Mouse (Mus musculus) lung, postnatal 0 days (tissue): ENCODE measurements around the gene Phgr1. TPM values are rescaled to one million over a fixed set of nuclear protein-coding genes. Genes with fewer than 3 reads are reported as not detected.
A peak's percentile ranks its signal among the peaks of the same experiment; 100 is the strongest.

ENCODE experiments used
- ATAC-seq: fragments of 200-750 bp; cut with Nextera tagmentation; 2 replicates; pipeline ENCODE4 v1.8.0; 2017; ENCODE audit warnings: moderate library complexity
- DNase-seq: peaks from one replicate; pipeline ENCODE4 v3.0.0-alpha.2; 2016; ENCODE audit warnings: low spot score
- H3K27ac ChIP-seq: fragments of 300-500 bp; sonication (generic); 2 replicates; pipeline ENCODE4 v1.5.1; 2014; ENCODE audit warnings: antibody characterized with exemption, mild to moderate bottlenecking, low read length, mixed read lengths
- H3K27me3 ChIP-seq: fragments of 300-500 bp; sonication (generic); replicated peaks from 2 replicates; pipeline ENCODE4 v1.6.1; 2014; ENCODE audit warnings: low read length, mixed read lengths; ENCODE audit not compliant: insufficient read depth
- H3K36me3 ChIP-seq: fragments of 300-500 bp; sonication (generic); 2 replicates; pipeline ENCODE4 v1.6.1; 2014; ENCODE audit warnings: low read length, mixed read lengths; ENCODE audit not compliant: insufficient read depth
- H3K4me1 ChIP-seq: fragments of 300-500 bp; sonication (generic); 2 replicates; pipeline ENCODE4 v1.6.1; 2014; ENCODE audit warnings: antibody characterized with exemption, low read depth, low read length, mixed read lengths; ENCODE audit not compliant: insufficient read depth
- H3K4me2 ChIP-seq: fragments of 300-500 bp; sonication (generic); replicated peaks from 2 replicates; pipeline ENCODE4 v1.6.1; 2014; ENCODE audit warnings: low read depth, mild to moderate bottlenecking, low read length, moderate library complexity, mixed read lengths
- H3K4me3 ChIP-seq: fragments of 300-500 bp; sonication (generic); 2 replicates; pipeline ENCODE4 v1.5.1; 2014; ENCODE audit warnings: low read depth, low read length
- H3K9ac ChIP-seq: fragments of 300-500 bp; sonication (generic); replicated peaks from 2 replicates; pipeline ENCODE4 v1.6.1; 2014; ENCODE audit warnings: low read depth, mild to moderate bottlenecking
- H3K9me3 ChIP-seq: fragments of 300-500 bp; sonication (generic); 2 replicates; pipeline ENCODE4 v1.6.1; 2016; ENCODE audit warnings: low read length, mixed read lengths
- CTCF ChIP-seq: IDR thresholded peaks from 2 replicates; pipeline ENCODE4 v1.5.1; 2016; ENCODE audit warnings: antibody characterized with exemption, mild to moderate bottlenecking
- EP300 ChIP-seq: IDR thresholded peaks from 2 replicates; pipeline ENCODE4 v1.6.1; 2016; ENCODE audit warnings: antibody characterized with exemption, mild to moderate bottlenecking, control low read depth
- WGBS: fragments of 180-500 bp; shearing (Covaris S2); extraction: QIAGEN DNeasy Blood & Tissue Kit; methylation state at CpG from one replicate; pipeline ENCODE4 v1.1.7; 2014; 5-methylcytosine and 5-hydroxymethylcytosine counted together
- polyA plus RNA-seq: library from polyadenylated mRNA; unstranded; fragments of >200 nt; fragmentation: Nextera tagmentation; extraction: Ambion mirVana; gene quantifications from 2 replicates; pipeline ENCODE4 v1.2.1, GENCODE M21; 2015

The Phgr1 gene
- polyA plus RNA-seq, 1 experiment from 2014 or later: 13.6 TPM

GRCm38 (mm10) chr2:118790551-118791525 lies 18.3 kb downstream of the Phgr1 start:
- Histone ChIP-seq H3K9me3 (no peaks in the 10 kb centered on the region), H3K9ac (no peak overlapping the region), H3K4me2 (peak overlapping the region; percentile 45), H3K4me1 (peaks cover 8% of the 10 kb centered on the region; the same call in 1 of the 2 replicates), H3K27ac (no peak overlapping the region), H3K27me3 (no peaks in the 10 kb centered on the region), H3K36me3 (no peaks in the 10 kb centered on the region), H3K4me3 (peak overlapping the region; percentile 8; the same call in 1 of the 2 replicates)
- ATAC-seq (peak; percentile 88), DNase-seq (peak; percentile 89)
- WGBS: 17% methylated on average over 44 of the region's 44 CpGs
- TF ChIP-seq CTCF: peak; percentile 90
- no peak for TF ChIP-seq EP300

DNA sequence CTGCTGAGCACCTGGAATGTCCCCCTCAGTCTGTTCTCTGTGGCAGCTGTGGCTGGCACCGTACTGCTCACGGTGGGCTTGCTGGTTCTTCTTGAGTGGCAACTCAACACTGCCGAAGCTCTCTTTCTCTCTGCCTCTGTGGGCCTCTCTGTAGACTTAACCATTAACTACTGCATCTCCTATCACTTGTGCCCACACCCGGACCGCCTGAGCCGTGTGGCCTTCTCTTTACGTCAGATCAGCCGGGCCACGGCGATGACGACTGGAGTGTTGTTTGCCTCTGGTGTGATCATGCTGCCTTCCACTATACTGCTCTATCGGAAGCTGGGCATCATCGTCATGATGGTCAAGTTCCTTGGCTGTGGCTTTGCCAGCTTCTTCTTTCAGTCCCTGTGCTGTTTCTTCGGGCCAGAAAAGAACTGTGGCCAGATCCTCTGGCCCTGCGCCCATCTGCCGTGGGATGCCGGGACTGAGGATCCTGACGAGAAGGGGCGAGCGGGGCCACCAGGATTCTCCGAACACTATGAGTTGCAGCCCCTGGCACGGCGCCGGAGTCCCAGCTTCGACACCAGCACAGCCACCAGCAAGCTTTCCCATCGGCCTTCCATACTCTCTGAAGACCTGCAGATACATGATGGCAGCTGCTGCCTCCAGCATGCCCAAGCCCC lies 19.2 kb downstream of the Phgr1 start:
- TF ChIP-seq CTCF (no peak), EP300 (no peak)
- Histone ChIP-seq H3K36me3 (no peaks in the 10 kb centered on the region), H3K4me1 (peaks cover 8% of the 10 kb centered on the region; the same call in 1 of the 2 replicates), H3K4me3 (no peak overlapping the region), H3K9me3 (no peaks in the 10 kb centered on the region), H3K9ac (no peak overlapping the region), H3K27ac (no peak overlapping the region), H3K27me3 (no peaks in the 10 kb centered on the region), H3K4me2 (no peak overlapping the region)
- DNase-seq: no peak
- ATAC-seq: no peak
- 93% methylated on average over 26 of the region's 26 CpGs for WGBS

GRCm38 (mm10) chr2:118792259-118792613 lies 19.7 kb downstream of the Phgr1 start:
- DNase-seq (no peak), ATAC-seq (no peak)
- 90% methylated on average over 4 of the region's 4 CpGs for WGBS
- Histone ChIP-seq H3K9ac (no peak overlapping the region), H3K9me3 (no peaks in the 10 kb centered on the region), H3K4me2 (no peak overlapping the region), H3K4me3 (no peak overlapping the region), H3K27ac (no peak overlapping the region), H3K4me1 (peaks cover 8% of the 10 kb centered on the region; the same call in 1 of the 2 replicates), H3K36me3 (no peaks in the 10 kb centered on the region), H3K27me3 (no peaks in the 10 kb centered on the region)
- TF ChIP-seq CTCF: no peak
- no peak for TF ChIP-seq EP300

GRCm38 (mm10) chr2:118793636-118794035 lies 21.1 kb downstream of the Phgr1 start:
- H3K4me3 ChIP-seq: no peak overlapping the region
- peaks cover 8% of the 10 kb centered on the region; the same call in 1 of the 2 replicates for H3K4me1 ChIP-seq
- TF ChIP-seq EP300: no peak
- TF ChIP-seq CTCF: no peak
- H3K36me3 ChIP-seq: no peaks in the 10 kb centered on the region
- WGBS: 70% methylated on average over 4 of the region's 4 CpGs
- ATAC-seq (no peak), DNase-seq (no peak)
- H3K4me2 ChIP-seq: no peak overlapping the region
- H3K27me3 ChIP-seq: no peaks in the 10 kb centered on the region
- H3K27ac ChIP-seq: no peak overlapping the region
- H3K9ac ChIP-seq: no peak overlapping the region
- no peaks in the 10 kb centered on the region for H3K9me3 ChIP-seq

GRCm38 (mm10) chr2:118802542-118803118 lies 30.1 kb downstream of the Phgr1 start:
- Histone ChIP-seq H3K36me3 (no peaks in the 10 kb centered on the region), H3K4me1 (no peaks in the 10 kb centered on the region), H3K4me2 (no peak overlapping the region), H3K9me3 (no peaks in the 10 kb centered on the region), H3K27me3 (no peaks in the 10 kb centered on the region), H3K4me3 (no peak overlapping the region), H3K9ac (no peak overlapping the region), H3K27ac (no peak overlapping the region)
- TF ChIP-seq EP300 (no peak), CTCF (no peak)
- DNase-seq (no peak), ATAC-seq (no peak)
- 67% methylated on average over 4 of the region's 4 CpGs for WGBS

GRCm38 (mm10) chr2:118804474-118804873 lies 31.9 kb downstream of the Phgr1 start:
- H3K27me3 ChIP-seq: no peaks in the 10 kb centered on the region
- TF ChIP-seq EP300 (no peak), CTCF (no peak)
- DNase-seq (peak; percentile 16), ATAC-seq (no peak)
- H3K4me2 ChIP-seq: no peak overlapping the region
- no peaks in the 10 kb centered on the region for H3K4me1 ChIP-seq
- H3K9ac ChIP-seq: no peak overlapping the region
- no peaks in the 10 kb centered on the region for H3K9me3 ChIP-seq
- H3K36me3 ChIP-seq: no peaks in the 10 kb centered on the region
- WGBS: 62% methylated on average over 2 of the region's 2 CpGs
- no peak overlapping the region for H3K27ac ChIP-seq
- no peak overlapping the region for H3K4me3 ChIP-seq
